Mouse (Mus musculus) 3134 (cell line): ENCODE measurements at regions not wholly inside any gene's neighbourhood (a gene's known extent, or its start where the extent isn't known, plus 50 kb on each side); places are given as distances from the start of the nearest gene placed in this dataset.

Experiments
- DNase-seq: peaks from one replicate; pipeline ENCODE4 v3.0.0-alpha.2; 2011; ENCODE audit warnings: low spot score; ENCODE audit not compliant: insufficient read length; ENCODE audit errors: extremely low read depth

DNA sequence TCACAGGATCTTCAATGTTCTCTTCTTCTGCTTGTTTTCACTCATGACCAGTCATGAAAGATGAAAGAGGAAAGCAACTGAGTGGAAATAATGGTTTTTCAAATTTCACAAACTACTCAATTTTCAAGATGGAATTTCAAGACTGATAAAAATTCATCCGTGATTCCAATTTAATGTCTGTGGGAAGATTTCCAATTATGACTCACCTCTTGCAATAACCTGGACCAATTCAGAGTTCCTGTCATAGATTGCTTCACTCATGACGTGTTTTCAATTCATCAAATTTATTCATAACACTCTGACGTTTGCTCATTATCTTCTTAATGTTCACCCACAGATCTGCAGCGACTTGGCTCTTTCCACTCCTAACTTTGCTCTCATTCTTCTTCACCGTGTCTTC, 829.2 kb upstream of the Mdga2 start:
- DNase-seq, result peak; percentile 5

DNA sequence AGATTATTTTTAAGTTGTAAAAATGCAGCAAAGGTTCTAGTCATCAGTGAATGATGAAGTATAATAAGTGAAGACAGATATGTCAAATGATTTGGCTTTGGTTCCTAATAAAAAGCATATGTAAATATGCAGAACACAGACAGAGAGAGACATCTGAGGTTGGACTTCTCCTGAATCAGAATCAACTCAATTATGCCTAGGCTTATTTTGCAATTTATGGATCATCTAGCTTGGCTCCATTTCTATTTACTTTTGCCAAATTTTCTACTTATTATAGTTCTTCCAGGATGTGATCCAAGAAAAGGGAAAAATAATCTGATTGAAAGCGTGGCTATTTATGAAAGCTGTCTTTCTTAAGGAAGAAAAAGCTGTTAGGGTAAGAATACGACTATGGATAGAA, 823.3 kb upstream of the Mdga2 start:
- peak; percentile 58 for DNase-seq
